Mouse (Mus musculus) inflammation-experienced regulatory T-cells (primary cell): ENCODE data around the gene Plb1. TPM values are rescaled to one million over a fixed set of nuclear protein-coding genes. Genes with fewer than 3 reads are reported as not detected.

Experiments used
- polyA plus RNA-seq, 2 experiments: library from polyadenylated mRNA; unstranded; fragments of 100-300 nt; shearing (Covaris generic); gene quantifications; one replicate each; pipeline ENCODE4 v1.2.1; 2017

The Plb1 gene
- polyA plus RNA-seq, result 1 to 10 TPM in 1 of 2 experiments, not detected in 1; 1.3 TPM

GRCm38 (mm10) chr5:32232474-32232873, at the start of gene Plb1:
Plb1 (plus strand) TSS chr5:32232708.

Other genes with a start within 250 kb of the Plb1 start
- gene Fosl2, start 96.9 kb upstream of the Plb1 start, polyA plus RNA-seq, result 1 to 10 TPM; 1.8 to 4.3 TPM
- gene Ppp1cb, start 226.1 kb downstream of the Plb1 start, polyA plus RNA-seq, result 100 to 1,000 TPM; 113 to 125 TPM